Mouse (Mus musculus) midbrain, embryonic 11.5 days (tissue): ENCODE results near the gene Etnk1. TPM values are rescaled to one million over a fixed set of nuclear protein-coding genes. Genes with fewer than 3 reads are reported as not detected.

ENCODE experiments used
- ATAC-seq: fragments of 200-750 bp; cut with Nextera tagmentation; 2 replicates; pipeline ENCODE4 v1.8.0; 2017; ENCODE audit warnings: moderate TSS enrichment, moderate library complexity; ENCODE audit not compliant: low FRiP score
- DNase-seq: peaks from one replicate; pipeline ENCODE4 v3.0.0; 2015; ENCODE audit warnings: low spot score; ENCODE audit errors: missing footprints
- H3K27ac ChIP-seq: fragments of 300-500 bp; sonication (generic); 2 replicates; pipeline ENCODE4 v1.5.1; 2014; ENCODE audit warnings: low read depth, low read length
- H3K27me3 ChIP-seq: fragments of 300-500 bp; sonication (generic); 2 replicates; pipeline ENCODE4 v1.6.1; 2014; ENCODE audit warnings: mild to moderate bottlenecking, low read length, moderate library complexity, mixed read lengths; ENCODE audit not compliant: control insufficient read depth, insufficient read depth
- H3K36me3 ChIP-seq: fragments of 300-500 bp; sonication (generic); 2 replicates; pipeline ENCODE4 v1.6.1; 2014; ENCODE audit warnings: mild to moderate bottlenecking, low read length, moderate library complexity, mixed read lengths; ENCODE audit not compliant: control insufficient read depth, insufficient read depth
- H3K4me1 ChIP-seq: fragments of 300-500 bp; sonication (generic); 2 replicates; pipeline ENCODE4 v1.6.1; 2014; ENCODE audit warnings: low read length; ENCODE audit not compliant: control insufficient read depth, insufficient read depth
- H3K4me2 ChIP-seq: fragments of 300-500 bp; sonication (generic); 2 replicates; pipeline ENCODE4 v1.6.1; 2014; ENCODE audit warnings: mild to moderate bottlenecking, moderate library complexity
- H3K4me3 ChIP-seq: fragments of 300-500 bp; sonication (generic); 2 replicates; pipeline ENCODE4 v1.5.1; 2014; ENCODE audit warnings: low read depth, low read length
- H3K9ac ChIP-seq: fragments of 300-500 bp; sonication (generic); 2 replicates; pipeline ENCODE4 v1.6.1; 2014; ENCODE audit warnings: low read length
- H3K9me3 ChIP-seq: fragments of 300-500 bp; sonication (generic); 2 replicates; pipeline ENCODE4 v1.6.1; 2016; ENCODE audit warnings: low read length; ENCODE audit not compliant: control insufficient read depth
- WGBS: fragments of 180-500 bp; shearing (Covaris S2); extraction: QIAGEN DNeasy Blood & Tissue Kit; methylation state at CpG from one replicate; pipeline ENCODE4 v1.1.7; 2014; 5-methylcytosine and 5-hydroxymethylcytosine counted together
- polyA plus RNA-seq: library from polyadenylated mRNA; unstranded; fragments of >200 nt; fragmentation: Nextera tagmentation; extraction: Ambion mirVana; gene quantifications from 2 replicates; pipeline ENCODE4 v1.2.1, GENCODE M21; 2014

Etnk1 gene
- polyA plus RNA-seq, 1 experiment from 2014 or later = 30.7 TPM

GRCm38 (mm10) chr6:143174906-143175656, 8.1 kb downstream of the Etnk1 start:
- no peak overlapping the region for H3K27ac ChIP-seq
- no peak overlapping the region for H3K9ac ChIP-seq
- DNase-seq (peak; percentile 89), ATAC-seq (peak; percentile 33; the same call in 1 of the 2 replicates)
- no peaks in the 10 kb centered on the region for H3K27me3 ChIP-seq
- H3K4me1 ChIP-seq = no peaks in the 10 kb centered on the region
- 52% methylated on average over 3 of the region's 3 CpGs for WGBS
- H3K4me2 ChIP-seq = no peak overlapping the region
- H3K9me3 ChIP-seq = no peaks in the 10 kb centered on the region
- no peaks in the 10 kb centered on the region for H3K36me3 ChIP-seq
- H3K4me3 ChIP-seq = no peak overlapping the region

DNA sequence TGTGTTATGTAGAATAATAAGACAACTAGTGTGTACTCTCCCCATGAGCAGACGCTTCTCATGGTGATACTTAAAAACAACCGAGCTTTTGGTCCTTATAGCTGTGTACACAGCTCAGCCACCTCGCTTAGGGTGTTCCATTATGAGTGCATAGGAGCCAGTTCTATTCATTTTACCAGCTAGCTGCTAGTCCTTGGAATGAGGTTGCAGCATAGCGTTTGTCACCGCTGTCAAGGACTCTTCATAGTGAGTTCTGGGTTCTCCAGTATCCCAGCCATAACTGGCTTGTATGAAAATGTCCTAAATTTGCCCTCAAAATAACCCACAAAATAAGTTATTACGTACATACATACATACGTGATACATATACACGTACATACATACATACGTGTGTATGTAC, 9.1 kb downstream of the Etnk1 start:
- Histone ChIP-seq H3K4me1 (no peaks in the 10 kb centered on the region), H3K4me3 (no peak overlapping the region), H3K9me3 (no peaks in the 10 kb centered on the region), H3K36me3 (0 out of 2 replicates have a peak, but pooled peaks cover 3% of the 10 kb centered on the region), H3K4me2 (no peak overlapping the region), H3K27me3 (no peaks in the 10 kb centered on the region), H3K27ac (no peak overlapping the region), H3K9ac (no peak overlapping the region)
- DNase-seq (peak; percentile 41), ATAC-seq (no peak)
- 95% methylated on average over 9 of the region's 9 CpGs for WGBS

DNA sequence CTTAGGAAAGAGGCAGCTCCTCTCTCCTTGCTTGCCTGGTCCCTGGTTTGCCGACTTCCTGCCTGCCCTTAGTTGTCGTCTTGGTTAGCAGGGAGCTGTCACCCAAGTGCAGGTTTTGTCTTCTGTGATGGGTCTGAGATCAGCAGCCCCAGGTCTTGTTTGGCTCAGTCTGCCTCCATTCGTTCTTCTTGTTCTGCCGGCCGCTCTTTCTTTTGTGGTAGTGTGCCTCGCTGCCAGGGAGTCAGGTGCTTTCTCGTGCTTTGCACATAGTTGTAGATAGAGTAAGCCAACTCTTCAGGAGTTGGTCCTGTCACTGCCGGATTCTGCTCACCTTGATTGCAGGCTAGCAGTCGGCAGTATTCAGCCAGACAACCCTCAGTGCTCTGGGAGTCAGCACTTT, 9.6 kb downstream of the Etnk1 start:
- Histone ChIP-seq H3K9ac (no peak overlapping the region), H3K27me3 (no peaks in the 10 kb centered on the region), H3K4me1 (no peaks in the 10 kb centered on the region), H3K9me3 (no peaks in the 10 kb centered on the region), H3K36me3 (0 out of 2 replicates have a peak, but pooled peaks cover 3% of the 10 kb centered on the region), H3K4me3 (no peak overlapping the region), H3K4me2 (no peak overlapping the region), H3K27ac (no peak overlapping the region)
- DNase-seq (no peak), ATAC-seq (no peak)
- WGBS = 90% methylated on average over 9 of the region's 9 CpGs

DNA sequence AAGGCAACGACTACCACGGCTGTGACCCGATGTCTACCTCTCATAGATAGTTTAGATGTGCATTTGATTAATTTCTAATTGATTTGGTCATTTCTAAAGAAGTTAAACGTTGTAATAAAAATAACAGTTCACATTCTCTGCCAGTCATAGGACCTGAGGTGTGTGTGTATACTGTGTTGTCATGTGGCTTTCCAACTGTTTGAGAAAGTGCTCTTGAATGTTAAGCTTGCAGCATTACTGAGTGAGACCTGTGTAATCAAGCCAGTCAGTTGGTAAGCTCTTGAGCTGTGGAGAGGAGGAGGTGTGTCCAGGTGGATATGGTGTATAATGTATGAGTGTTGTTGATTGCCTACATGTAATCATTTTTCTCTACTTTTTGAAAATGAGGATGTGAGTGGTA, 12.2 kb downstream of the Etnk1 start:
- Histone ChIP-seq H3K27ac (no peak overlapping the region), H3K4me3 (no peak overlapping the region), H3K9me3 (no peaks in the 10 kb centered on the region), H3K27me3 (no peaks in the 10 kb centered on the region), H3K9ac (no peak overlapping the region), H3K4me1 (no peaks in the 10 kb centered on the region), H3K36me3 (0 out of 2 replicates have a peak, but pooled peaks cover 3% of the 10 kb centered on the region), H3K4me2 (no peak overlapping the region)
- no peak for ATAC-seq
- DNase-seq = no peak
- 85% methylated on average over 4 of the region's 4 CpGs for WGBS

DNA sequence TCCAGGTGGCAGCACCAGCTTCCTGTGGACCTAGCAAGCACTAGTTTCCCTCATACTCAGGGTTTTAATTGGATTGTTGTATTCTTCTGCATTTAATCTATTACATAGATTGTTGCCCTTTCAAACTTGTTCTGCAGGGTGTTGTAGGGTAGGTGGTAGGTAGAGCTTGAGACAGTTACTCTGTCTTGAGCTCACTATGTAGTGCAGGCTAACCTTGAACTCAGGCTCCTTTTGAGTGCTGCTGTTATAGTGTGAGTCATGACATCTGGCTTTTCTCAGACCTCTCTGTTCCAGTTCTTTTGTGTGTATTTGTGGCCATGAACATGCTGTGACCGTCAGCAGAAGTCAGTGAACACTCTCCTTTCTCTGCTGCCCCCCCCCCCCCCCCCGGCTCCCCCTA, 12.7 kb downstream of the Etnk1 start:
- no peaks in the 10 kb centered on the region for H3K9me3 ChIP-seq
- H3K4me3 ChIP-seq = no peak overlapping the region
- no peak overlapping the region for H3K4me2 ChIP-seq
- H3K9ac ChIP-seq = no peak overlapping the region
- no peak overlapping the region for H3K27ac ChIP-seq
- no peaks in the 10 kb centered on the region for H3K27me3 ChIP-seq
- ATAC-seq (no peak), DNase-seq (peak; percentile 49)
- H3K36me3 ChIP-seq = 0 out of 2 replicates have a peak, but pooled peaks cover 3% of the 10 kb centered on the region
- H3K4me1 ChIP-seq = no peaks in the 10 kb centered on the region
- WGBS = 97% methylated on average over 2 of the region's 2 CpGs

DNA sequence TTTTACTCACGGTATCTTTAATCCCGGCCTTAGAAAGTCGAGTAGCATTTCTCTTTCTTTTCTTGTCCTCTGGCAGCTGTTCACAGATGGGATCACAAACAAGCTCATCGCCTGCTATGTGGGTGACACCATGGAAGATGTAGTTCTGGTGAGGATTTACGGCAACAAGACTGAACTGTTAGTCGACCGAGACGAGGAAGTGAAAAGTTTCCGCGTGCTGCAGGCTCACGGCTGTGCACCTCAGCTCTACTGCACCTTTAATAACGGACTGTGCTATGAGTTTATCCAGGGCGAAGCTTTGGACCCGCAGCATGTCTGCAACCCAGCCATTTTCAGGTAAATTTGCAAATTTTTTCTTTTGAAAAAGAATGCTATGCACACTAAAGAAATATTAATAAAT, 13.5 kb downstream of the Etnk1 start:
- Histone ChIP-seq H3K27ac (no peak overlapping the region), H3K36me3 (0 out of 2 replicates have a peak, but pooled peaks cover 3% of the 10 kb centered on the region), H3K27me3 (no peaks in the 10 kb centered on the region), H3K4me2 (no peak overlapping the region), H3K4me1 (no peaks in the 10 kb centered on the region), H3K9me3 (no peaks in the 10 kb centered on the region), H3K9ac (no peak overlapping the region), H3K4me3 (no peak overlapping the region)
- WGBS = 94% methylated on average over 14 of the region's 14 CpGs
- DNase-seq = peak; percentile 37
- no peak for ATAC-seq

DNA sequence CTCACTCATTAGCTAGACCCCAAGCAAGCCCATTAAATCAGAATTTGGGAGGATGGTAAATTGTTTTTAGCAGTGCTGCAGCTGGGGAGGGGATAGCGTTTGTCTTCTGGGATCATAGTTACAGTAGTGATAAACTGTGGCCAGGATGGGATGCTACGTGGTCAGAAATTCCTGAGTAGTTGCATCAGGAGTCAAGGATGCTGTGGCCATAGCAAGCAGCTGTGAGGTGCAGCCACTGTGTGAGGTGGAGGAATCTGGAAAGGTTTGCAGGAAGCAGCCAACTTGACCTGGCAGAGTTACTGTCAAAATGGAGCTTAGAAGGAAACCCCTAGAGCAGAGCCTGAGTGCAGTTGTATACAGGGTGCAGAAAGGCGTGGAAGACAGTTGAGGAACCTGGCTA, 17.1 kb downstream of the Etnk1 start:
- Histone ChIP-seq H3K36me3 (0 out of 2 replicates have a peak, but pooled peaks cover 3% of the 10 kb centered on the region), H3K9ac (no peak overlapping the region), H3K9me3 (no peaks in the 10 kb centered on the region), H3K4me3 (no peak overlapping the region), H3K27me3 (no peaks in the 10 kb centered on the region), H3K4me2 (no peak overlapping the region), H3K27ac (no peak overlapping the region), H3K4me1 (no peaks in the 10 kb centered on the region)
- DNase-seq (no peak), ATAC-seq (no peak)
- WGBS = 92% methylated on average over 3 of the region's 3 CpGs

GRCm38 (mm10) chr6:143184745-143185144, 17.7 kb downstream of the Etnk1 start:
- Histone ChIP-seq H3K36me3 (0 out of 2 replicates have a peak, but pooled peaks cover 3% of the 10 kb centered on the region), H3K27ac (no peak overlapping the region), H3K4me2 (no peak overlapping the region), H3K9me3 (no peaks in the 10 kb centered on the region), H3K4me3 (no peak overlapping the region), H3K27me3 (no peaks in the 10 kb centered on the region), H3K4me1 (no peaks in the 10 kb centered on the region), H3K9ac (no peak overlapping the region)
- ATAC-seq (no peak), DNase-seq (peak; percentile 92)
- WGBS = 73% methylated on average over 5 of the region's 5 CpGs

DNA sequence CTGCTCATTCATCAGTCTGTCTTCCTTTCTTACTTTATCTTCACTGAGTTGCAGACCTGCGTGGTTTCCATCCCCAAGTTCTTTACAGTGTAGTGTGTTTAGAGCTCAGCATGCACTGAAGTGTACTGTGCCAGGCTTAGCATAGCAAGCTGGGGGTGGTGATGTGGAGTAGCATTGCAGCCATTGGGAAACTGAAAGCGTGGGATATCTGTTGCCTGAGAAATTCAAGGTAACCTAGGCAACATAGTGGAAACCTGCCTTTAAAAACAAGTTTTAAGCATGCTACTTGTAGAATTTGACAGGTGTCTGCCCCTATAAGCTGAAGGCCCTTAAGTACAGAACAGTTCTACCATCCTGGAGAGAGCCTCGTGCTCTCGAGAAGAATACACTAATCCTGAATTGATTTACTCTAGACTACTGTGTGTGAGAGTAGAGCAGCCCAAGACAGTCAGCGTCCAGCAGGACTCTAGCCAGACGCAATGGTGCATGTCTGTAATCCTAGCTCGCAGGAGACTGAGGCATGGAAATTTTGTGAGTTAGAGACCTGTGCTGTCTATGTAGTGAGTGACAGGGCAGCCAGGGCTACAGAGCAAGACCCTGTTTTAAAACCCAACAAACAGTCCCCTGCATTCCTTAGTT, 23.9 kb downstream of the Etnk1 start:
- Histone ChIP-seq H3K9me3 (no peaks in the 10 kb centered on the region), H3K27ac (no peak overlapping the region), H3K27me3 (no peaks in the 10 kb centered on the region), H3K9ac (no peak overlapping the region), H3K4me1 (no peaks in the 10 kb centered on the region), H3K4me3 (no peak overlapping the region), H3K36me3 (no peaks in the 10 kb centered on the region), H3K4me2 (no peak overlapping the region)
- 65% methylated on average over 7 of the region's 7 CpGs for WGBS
- no peak for ATAC-seq
- no peak for DNase-seq
